Mouse (Mus musculus): Measurements from ENCODE around the gene Dad1. TPM values are rescaled to one million over a fixed set of nuclear protein-coding genes. Genes with fewer than 3 reads are reported as not detected.

Gene Dad1
- polyA plus RNA-seq (2014; fragmentation: Illumina TruSeq; extraction: RNeasy Lipid Tissue Mini Kit (QIAGEN cat#74804); ENCODE audit: low read depth, low replicate concordance): 6.7 TPM

GRCm38 (mm10) chr14:54253741-54254291 lies at the start of gene Dad1, which contains the start of gene Abhd4:
Dad1 (minus strand) TSS chr14:54254104.
Abhd4 (plus strand) TSS chr14:54254188.

GRCm38 (mm10) chr14:54284839-54285238 lies 30.9 kb upstream of the Dad1 start, which contains the start of gene Olfr49:
Olfr49 (minus strand) TSS chr14:54284939.

Other genes starting within 250 kb of the Dad1 start
- 12.4 TPM for gene Abhd4, start 84 bp upstream of the Dad1 start, polyA plus RNA-seq (2014; fragmentation: Illumina TruSeq; extraction: RNeasy Lipid Tissue Mini Kit (QIAGEN cat#74804); ENCODE audit: low read depth, low replicate concordance)
- gene Olfr49, start 30.8 kb upstream of the Dad1 start, polyA plus RNA-seq (2014; fragmentation: Illumina TruSeq; extraction: RNeasy Lipid Tissue Mini Kit (QIAGEN cat#74804); ENCODE audit: low read depth, low replicate concordance): not detected
- 11.4 TPM for gene Oxa1l, start 106.7 kb upstream of the Dad1 start, polyA plus RNA-seq (2014; fragmentation: Illumina TruSeq; extraction: RNeasy Lipid Tissue Mini Kit (QIAGEN cat#74804); ENCODE audit: low read depth, low replicate concordance)
- 50.5 TPM for gene Slc7a7, start 163.7 kb upstream of the Dad1 start, polyA plus RNA-seq (2014; fragmentation: Illumina TruSeq; extraction: RNeasy Lipid Tissue Mini Kit (QIAGEN cat#74804); ENCODE audit: low read depth, low replicate concordance)
- gene Mrpl52, start 172.8 kb upstream of the Dad1 start, polyA plus RNA-seq (2014; fragmentation: Illumina TruSeq; extraction: RNeasy Lipid Tissue Mini Kit (QIAGEN cat#74804); ENCODE audit: low read depth, low replicate concordance): 47.3 TPM
- gene Mmp14, start 177.5 kb upstream of the Dad1 start, polyA plus RNA-seq (2014; fragmentation: Illumina TruSeq; extraction: RNeasy Lipid Tissue Mini Kit (QIAGEN cat#74804); ENCODE audit: low read depth, low replicate concordance): 6.0 TPM
- gene Lrp10, start 210.0 kb upstream of the Dad1 start, polyA plus RNA-seq (2014; fragmentation: Illumina TruSeq; extraction: RNeasy Lipid Tissue Mini Kit (QIAGEN cat#74804); ENCODE audit: low read depth, low replicate concordance): 4.0 TPM
- not detected for gene Rem2, start 222.0 kb upstream of the Dad1 start, polyA plus RNA-seq (2014; fragmentation: Illumina TruSeq; extraction: RNeasy Lipid Tissue Mini Kit (QIAGEN cat#74804); ENCODE audit: low read depth, low replicate concordance)